Mouse (Mus musculus) kidney, adult 2 months (tissue): Measurements from ENCODE around the gene Prkg1.

Experiments used
- CTCF ChIP-seq: fragments of 200-500 bp; conservative IDR thresholded peaks from 2 replicates; pipeline ENCODE4 v1.5.1; 2011; ENCODE audit warnings: low read depth, mild to moderate bottlenecking, control low read depth, low read length, moderate library complexity, mixed read lengths; ENCODE audit not compliant: insufficient read depth, insufficient read length
- POLR2A ChIP-seq: fragments of 200-500 bp; IDR thresholded peaks from one replicate; pipeline ENCODE4 v1.6.1; 2011; ENCODE audit warnings: low read depth, low read length, control low read depth

- TF ChIP-seq CTCF: no peak
- TF ChIP-seq POLR2A: no peak
Measured at GRCm38 (mm10) chr19:31106835-31107554, 657.8 kb downstream of the Prkg1 start.
